Mouse (Mus musculus): Measurements from ENCODE around the gene Igsf3. TPM values are rescaled to one million over a fixed set of nuclear protein-coding genes. Genes with fewer than 3 reads are reported as not detected.

Gene Igsf3
- polyA plus RNA-seq, 1 experiment = not detected

- H3K4me1 ChIP-seq (ENCODE audit: control insufficient read depth, insufficient read depth, low read length) = peaks cover 35% of the 10 kb centered on the region
- no peak overlapping the region for H3K27ac ChIP-seq (ENCODE audit: insufficient read depth, low read depth, low read length)
- 60% methylated on average over 8 of the region's 8 CpGs for WGBS
- no peak for TF ChIP-seq CTCF (IDR thresholded peaks at IDR 0.05; ENCODE audit: insufficient read depth, low read depth, low read length)
- TF ChIP-seq POLR2A (IDR thresholded peaks at IDR 0.05; ENCODE audit: insufficient read depth, low read depth, low read length) = no peak
- no peak overlapping the region for H3K4me3 ChIP-seq (ENCODE audit: insufficient read depth, low read depth, low read length)
These were observed 9.6 kb downstream of the Igsf3 start for GRCm38 (mm10) chr3:101386430-101387016.

- TF ChIP-seq CTCF (IDR thresholded peaks at IDR 0.05; ENCODE audit: insufficient read depth, low read depth, low read length) (no peak), POLR2A (IDR thresholded peaks at IDR 0.05; ENCODE audit: insufficient read depth, low read depth, low read length) (no peak)
- 22% methylated on average over 10 of the region's 10 CpGs for WGBS
- Histone ChIP-seq H3K4me3 (ENCODE audit: insufficient read depth, low read depth, low read length) (no peak overlapping the region), H3K4me1 (ENCODE audit: control insufficient read depth, insufficient read depth, low read length) (peaks cover 38% of the 10 kb centered on the region), H3K27ac (ENCODE audit: insufficient read depth, low read depth, low read length) (0 out of 2 replicates have a peak overlapping the region, but pooled peaks have one; percentile 12)
These were observed 11.0 kb downstream of the Igsf3 start for GRCm38 (mm10) chr3:101387849-101388248.

DNA sequence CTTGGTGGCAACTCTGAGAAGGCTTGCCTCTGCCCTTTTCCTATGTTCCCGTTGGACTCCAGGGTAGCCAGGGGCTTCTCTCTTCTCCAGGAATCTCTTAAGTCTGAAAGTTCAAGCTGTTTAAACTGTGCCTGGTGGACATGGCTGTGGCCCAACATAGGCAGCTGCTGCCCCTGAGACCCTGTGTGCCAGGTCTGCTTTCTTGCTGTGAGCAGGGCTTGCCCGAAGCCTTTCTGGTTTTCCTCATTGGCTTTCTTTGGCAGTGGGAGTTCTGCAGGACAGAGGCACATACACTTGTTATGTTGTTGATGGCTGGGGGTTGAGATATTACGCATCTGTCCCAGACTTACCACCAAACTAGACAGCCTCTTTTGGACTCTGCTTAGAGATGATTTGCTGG is 12.7 kb downstream of the Igsf3 start:
- 64% methylated on average over 3 of the region's 3 CpGs for WGBS
- H3K4me1 ChIP-seq (ENCODE audit: control insufficient read depth, insufficient read depth, low read length) = peaks cover 48% of the 10 kb centered on the region
- H3K27ac ChIP-seq (ENCODE audit: insufficient read depth, low read depth, low read length) = no peak overlapping the region
- no peak overlapping the region for H3K4me3 ChIP-seq (ENCODE audit: insufficient read depth, low read depth, low read length)
- TF ChIP-seq POLR2A (IDR thresholded peaks at IDR 0.05; ENCODE audit: insufficient read depth, low read depth, low read length) = no peak
- TF ChIP-seq CTCF (IDR thresholded peaks at IDR 0.05; ENCODE audit: insufficient read depth, low read depth, low read length) = no peak

DNA sequence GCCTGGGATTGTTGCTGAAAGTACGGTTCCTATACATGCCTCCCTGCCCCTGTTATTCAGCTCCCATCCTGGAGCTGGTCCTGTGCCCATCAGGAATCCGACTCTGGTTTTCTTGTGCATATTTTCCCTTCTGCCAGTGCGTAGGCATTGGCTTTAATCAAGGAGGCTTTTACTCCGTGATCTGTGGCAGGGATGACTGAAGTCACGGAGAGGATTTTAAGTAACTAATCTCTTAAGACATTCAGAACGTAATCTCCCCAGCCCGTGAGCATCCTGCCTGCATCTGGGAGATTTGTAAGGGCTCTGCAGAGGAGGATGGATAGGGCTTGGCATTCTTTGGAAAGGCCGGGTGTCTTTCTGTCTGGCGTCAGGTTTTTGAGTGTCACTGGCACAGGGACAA is 13.6 kb downstream of the Igsf3 start:
- TF ChIP-seq POLR2A (IDR thresholded peaks at IDR 0.05; ENCODE audit: insufficient read depth, low read depth, low read length) (no peak), CTCF (IDR thresholded peaks at IDR 0.05; ENCODE audit: insufficient read depth, low read depth, low read length) (no peak)
- Histone ChIP-seq H3K4me3 (ENCODE audit: insufficient read depth, low read depth, low read length) (no peak overlapping the region), H3K27ac (ENCODE audit: insufficient read depth, low read depth, low read length) (no peak overlapping the region; the same call in 1 of the 2 replicates), H3K4me1 (ENCODE audit: control insufficient read depth, insufficient read depth, low read length) (peaks cover 50% of the 10 kb centered on the region)
- 50% methylated on average over 9 of the region's 9 CpGs for WGBS

GRCm38 (mm10) chr3:101391991-101392390 is 15.1 kb downstream of the Igsf3 start:
- peaks cover 59% of the 10 kb centered on the region for H3K4me1 ChIP-seq (ENCODE audit: control insufficient read depth, insufficient read depth, low read length)
- no peak for TF ChIP-seq CTCF (IDR thresholded peaks at IDR 0.05; ENCODE audit: insufficient read depth, low read depth, low read length)
- WGBS = 78% methylated on average over 6 of the region's 6 CpGs

DNA sequence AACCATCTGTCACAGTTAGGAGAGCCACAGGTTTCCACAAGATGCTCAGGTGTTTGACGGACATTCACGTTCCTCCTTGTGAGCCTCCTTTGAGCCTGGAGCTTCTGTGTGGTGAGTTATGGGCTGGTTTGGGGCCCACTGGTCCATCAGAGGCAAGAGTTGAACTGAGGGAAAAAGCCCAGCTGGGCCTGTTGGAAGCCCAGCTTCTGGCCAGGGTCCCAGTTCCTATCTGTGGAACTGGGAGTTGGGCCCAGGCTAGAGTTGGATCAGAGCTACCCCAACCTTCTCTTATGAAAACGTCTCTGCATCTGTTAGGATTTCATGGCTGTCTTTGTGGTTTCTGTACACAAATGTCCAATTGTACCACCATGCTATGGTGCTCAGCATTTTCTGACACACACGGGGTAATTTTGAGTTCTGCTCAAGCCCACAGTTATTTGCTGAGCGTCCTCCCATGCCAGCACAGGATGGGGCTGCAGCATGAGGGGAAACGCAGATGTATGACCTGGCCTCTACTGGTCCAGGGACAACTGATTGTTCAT is 16.3 kb downstream of the Igsf3 start:
- H3K27ac ChIP-seq (ENCODE audit: insufficient read depth, low read depth, low read length) = no peak overlapping the region
- peaks cover 65% of the 10 kb centered on the region for H3K4me1 ChIP-seq (ENCODE audit: control insufficient read depth, insufficient read depth, low read length)
- 74% methylated on average over 6 of the region's 6 CpGs for WGBS
- H3K4me3 ChIP-seq (ENCODE audit: insufficient read depth, low read depth, low read length) = no peak overlapping the region
- TF ChIP-seq CTCF (IDR thresholded peaks at IDR 0.05; ENCODE audit: insufficient read depth, low read depth, low read length) = no peak
- TF ChIP-seq POLR2A (IDR thresholded peaks at IDR 0.05; ENCODE audit: insufficient read depth, low read depth, low read length) = no peak

More at GRCm38 (mm10) chr3:101391991-101392390, 15.1 kb downstream of the Igsf3 start:
- Histone ChIP-seq H3K27ac (ENCODE audit: insufficient read depth, low read depth, low read length) (no peak overlapping the region), H3K4me3 (ENCODE audit: insufficient read depth, low read depth, low read length) (no peak overlapping the region)

- Histone ChIP-seq H3K27ac (ENCODE audit: insufficient read depth, low read depth, low read length) (no peak overlapping the region), H3K4me1 (ENCODE audit: control insufficient read depth, insufficient read depth, low read length) (peaks cover 71% of the 10 kb centered on the region)
- no peak for TF ChIP-seq CTCF (IDR thresholded peaks at IDR 0.05; ENCODE audit: insufficient read depth, low read depth, low read length)
- no peak for TF ChIP-seq POLR2A (IDR thresholded peaks at IDR 0.05; ENCODE audit: insufficient read depth, low read depth, low read length)
These were observed 17.0 kb downstream of the Igsf3 start for GRCm38 (mm10) chr3:101393659-101394539.

DNA sequence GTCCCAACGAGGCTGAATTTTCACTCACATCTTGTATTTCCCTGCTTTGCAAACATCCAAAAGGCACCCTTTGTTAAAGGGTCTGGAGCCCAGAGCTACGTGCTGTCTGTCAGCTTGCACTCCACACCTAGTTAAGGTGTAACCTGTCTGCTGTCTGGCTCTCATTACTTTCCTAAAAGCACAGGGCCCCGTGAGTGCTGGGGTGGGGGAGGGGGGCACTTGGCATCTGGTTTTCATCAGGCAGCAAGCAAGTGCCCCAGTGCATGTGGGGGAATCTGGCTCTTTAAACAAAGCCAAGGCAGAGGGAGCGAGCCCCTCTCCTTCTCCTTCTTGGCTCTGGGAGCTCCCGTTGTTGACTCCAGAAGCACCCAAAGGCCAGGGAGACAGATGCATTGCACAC is 18.5 kb downstream of the Igsf3 start:
- 66% methylated on average over 5 of the region's 5 CpGs for WGBS
- H3K27ac ChIP-seq (ENCODE audit: insufficient read depth, low read depth, low read length) = no peak overlapping the region

More at GRCm38 (mm10) chr3:101393659-101394539, 17.0 kb downstream of the Igsf3 start:
- no peak overlapping the region for H3K4me3 ChIP-seq (ENCODE audit: insufficient read depth, low read depth, low read length)
- 68% methylated on average over 19 of the region's 19 CpGs for WGBS

GRCm38 (mm10) chr3:101396061-101396460 is 19.2 kb downstream of the Igsf3 start:
- TF ChIP-seq POLR2A (IDR thresholded peaks at IDR 0.05; ENCODE audit: insufficient read depth, low read depth, low read length) = no peak
- no peak for TF ChIP-seq CTCF (IDR thresholded peaks at IDR 0.05; ENCODE audit: insufficient read depth, low read depth, low read length)
- Histone ChIP-seq H3K4me1 (ENCODE audit: control insufficient read depth, insufficient read depth, low read length) (peaks cover 68% of the 10 kb centered on the region), H3K27ac (ENCODE audit: insufficient read depth, low read depth, low read length) (no peak overlapping the region), H3K4me3 (ENCODE audit: insufficient read depth, low read depth, low read length) (no peak overlapping the region)
- 90% methylated on average over 3 of the region's 3 CpGs for WGBS

More for the DNA sequence above, 18.5 kb downstream of the Igsf3 start:
- Histone ChIP-seq H3K4me1 (ENCODE audit: control insufficient read depth, insufficient read depth, low read length) (peaks cover 74% of the 10 kb centered on the region), H3K4me3 (ENCODE audit: insufficient read depth, low read depth, low read length) (no peak overlapping the region)
- TF ChIP-seq CTCF (IDR thresholded peaks at IDR 0.05; ENCODE audit: insufficient read depth, low read depth, low read length) (no peak), POLR2A (IDR thresholded peaks at IDR 0.05; ENCODE audit: insufficient read depth, low read depth, low read length) (no peak)

Measured in olfactory bulb, adult 2 months (tissue).